Mouse (Mus musculus) layer of hippocampus, adult 9-11 months (tissue): Measurements from ENCODE around the gene Fam78b.
A peak's percentile ranks its signal among the peaks of the same experiment; 100 is the strongest.

Source experiments
- DNase-seq: peaks from one replicate; pipeline ENCODE4 v3.0.0; 2022

Gene Fam78b

GRCm38 (mm10) chr1:167102046-167102445 lies 100.8 kb downstream of the Fam78b start:
- no peak for DNase-seq

GRCm38 (mm10) chr1:167102566-167102965 lies 101.3 kb downstream of the Fam78b start:
- DNase-seq, result no peak

- DNase-seq, result no peak
Observed at GRCm38 (mm10) chr1:167104956-167105626, 103.9 kb downstream of the Fam78b start.

DNA sequence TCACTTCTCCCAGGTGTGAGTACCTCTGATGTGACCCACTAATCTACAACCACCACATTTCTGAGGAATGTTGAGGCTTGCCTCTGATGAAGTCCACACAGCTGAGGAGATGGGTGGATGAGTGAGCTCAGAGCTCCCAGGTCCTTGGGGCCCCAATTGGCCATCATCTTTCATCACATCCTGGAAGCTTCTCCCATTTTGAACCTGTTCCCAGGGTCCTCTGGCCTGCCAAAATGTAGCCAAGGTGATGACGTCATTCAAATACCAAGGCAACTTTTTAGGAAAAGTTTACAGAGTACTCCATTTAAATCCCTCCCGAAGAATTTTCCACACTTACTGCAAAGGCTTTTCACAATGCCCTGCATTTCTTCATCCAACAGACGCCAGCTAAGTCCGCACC lies 104.7 kb downstream of the Fam78b start:
- DNase-seq, result no peak

- no peak for DNase-seq
Observed at GRCm38 (mm10) chr1:167108973-167109509, 107.8 kb downstream of the Fam78b start.

GRCm38 (mm10) chr1:167114363-167115050 lies 113.3 kb downstream of the Fam78b start:
- no peak for DNase-seq

DNA sequence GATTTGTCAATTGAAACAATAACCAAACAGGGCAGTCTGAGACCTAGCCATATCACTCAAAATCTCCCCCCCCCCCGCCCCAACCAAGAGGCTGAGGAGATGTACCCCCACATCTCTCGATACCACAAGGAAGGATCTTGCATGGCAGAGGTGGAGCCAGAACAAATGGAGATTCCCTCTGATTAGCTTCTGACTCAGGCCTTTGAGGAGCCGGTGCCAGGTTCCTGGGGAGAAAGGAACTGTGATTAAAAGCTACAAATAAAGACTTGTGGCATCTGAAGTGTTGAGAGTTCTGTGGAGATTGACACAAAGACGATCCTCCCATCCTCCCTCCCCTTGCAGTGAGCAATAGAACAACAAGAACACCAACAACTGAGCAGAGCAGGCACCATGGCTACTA lies 113.9 kb downstream of the Fam78b start:
- DNase-seq, result no peak

GRCm38 (mm10) chr1:167116733-167117132 lies 115.5 kb downstream of the Fam78b start:
- DNase-seq, result no peak

- no peak for DNase-seq
Observed at GRCm38 (mm10) chr1:167118971-167119370, 117.8 kb downstream of the Fam78b start.

DNA sequence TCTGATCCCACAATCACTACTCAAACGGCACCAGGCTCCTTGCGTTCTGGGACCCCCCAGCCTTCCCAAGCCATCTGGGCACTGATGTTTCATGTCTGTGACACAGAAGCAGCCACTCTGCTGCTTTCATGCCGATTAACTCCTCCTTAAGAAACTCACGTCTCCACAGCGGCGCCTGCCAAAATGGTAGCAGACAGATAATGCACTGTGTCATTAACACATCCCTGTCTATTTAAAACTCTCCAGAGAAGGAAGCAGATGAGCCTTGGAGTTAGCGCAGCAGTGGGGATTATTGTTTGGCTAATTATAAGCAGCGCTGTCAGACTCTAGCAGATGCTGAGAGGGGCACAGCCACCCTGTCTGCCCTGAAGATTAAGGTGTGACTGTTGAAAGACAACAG lies 118.2 kb downstream of the Fam78b start:
- DNase-seq, result peak; percentile 21

GRCm38 (mm10) chr1:167122436-167122835 lies 121.2 kb downstream of the Fam78b start:
- no peak for DNase-seq

GRCm38 (mm10) chr1:167123551-167123950 lies 122.3 kb downstream of the Fam78b start:
- no peak for DNase-seq

GRCm38 (mm10) chr1:167125870-167126269 lies 124.7 kb downstream of the Fam78b start:
- DNase-seq, result no peak

- no peak for DNase-seq
Observed at GRCm38 (mm10) chr1:167126292-167126691, 125.1 kb downstream of the Fam78b start.

GRCm38 (mm10) chr1:167135748-167136147 lies 134.5 kb downstream of the Fam78b start:
- DNase-seq, result no peak
